Mouse (Mus musculus): ENCODE data around the gene Snn. TPM values are rescaled to one million over a fixed set of nuclear protein-coding genes. Genes with fewer than 3 reads are reported as not detected.

Snn gene
- polyA plus RNA-seq, 1 experiment = 31.0 TPM

- Histone ChIP-seq H3K36me3 (ENCODE audit: control insufficient read depth, insufficient read depth) (peaks cover 30% of the 10 kb centered on the region), H3ac (ENCODE audit: control insufficient read depth, insufficient read length) (no peak overlapping the region), H3K79me2 (ENCODE audit: control insufficient read depth, insufficient read depth) (no peaks in the 10 kb centered on the region), H3K27me3 (ENCODE audit: control insufficient read depth, insufficient read depth, insufficient read length) (no peaks in the 10 kb centered on the region), H3K4me2 (ENCODE audit: low read depth) (no peak overlapping the region), H3K4me3 (no peak overlapping the region)
- TF ChIP-seq MYOD1 (IDR thresholded peaks at IDR 0.05; ENCODE audit: control insufficient read depth in 1 of 3, insufficient read length in 2 of 3, low read depth in 2 of 3) (peak in 2 of 3 experiments; percentile 80 to 90), MYOG (IDR thresholded peaks at IDR 0.05; ENCODE audit: control insufficient read depth in 1 of 3, insufficient read depth in 1 of 3, insufficient read length in 2 of 3, low read depth in 2 of 3) (peak in 1 of 3 experiments; percentile 34), CEBPB (IDR thresholded peaks at IDR 0.05; ENCODE audit: insufficient read depth, poor library complexity, severe bottlenecking) (no peak)
Observed at GRCm38 (mm10) chr16:11084181-11084580, 23.4 kb downstream of the Snn start.

- TF ChIP-seq POLR2A (IDR thresholded peaks at IDR 0.05; ENCODE audit: insufficient read length, low read depth) = no peak
- no peak for TF ChIP-seq MYOD1 (IDR thresholded peaks at IDR 0.05; ENCODE audit: control insufficient read depth in 1 of 3, insufficient read length in 2 of 3, low read depth in 2 of 3)
- TF ChIP-seq MAX (IDR thresholded peaks at IDR 0.05; ENCODE audit: low read depth) = no peak
- TF ChIP-seq CEBPB (IDR thresholded peaks at IDR 0.05; ENCODE audit: insufficient read depth, poor library complexity, severe bottlenecking) = no peak
- TF ChIP-seq SRF (IDR thresholded peaks at IDR 0.05; ENCODE audit: control insufficient read depth, insufficient read length, low read depth) = no peak
- H3ac ChIP-seq (ENCODE audit: control insufficient read depth, insufficient read length) = no peak overlapping the region
- H3K27me3 ChIP-seq (ENCODE audit: control insufficient read depth, insufficient read depth, insufficient read length) = no peaks in the 10 kb centered on the region
- no peak overlapping the region for H3K4me2 ChIP-seq (ENCODE audit: low read depth)
- H3K79me2 ChIP-seq (ENCODE audit: control insufficient read depth, insufficient read depth) = no peaks in the 10 kb centered on the region
- no peak overlapping the region for H3K4me3 ChIP-seq
- H3K36me3 ChIP-seq (ENCODE audit: control insufficient read depth, insufficient read depth) = peaks cover 44% of the 10 kb centered on the region
Observed at GRCm38 (mm10) chr16:11086299-11086698, 25.6 kb downstream of the Snn start.

DNA sequence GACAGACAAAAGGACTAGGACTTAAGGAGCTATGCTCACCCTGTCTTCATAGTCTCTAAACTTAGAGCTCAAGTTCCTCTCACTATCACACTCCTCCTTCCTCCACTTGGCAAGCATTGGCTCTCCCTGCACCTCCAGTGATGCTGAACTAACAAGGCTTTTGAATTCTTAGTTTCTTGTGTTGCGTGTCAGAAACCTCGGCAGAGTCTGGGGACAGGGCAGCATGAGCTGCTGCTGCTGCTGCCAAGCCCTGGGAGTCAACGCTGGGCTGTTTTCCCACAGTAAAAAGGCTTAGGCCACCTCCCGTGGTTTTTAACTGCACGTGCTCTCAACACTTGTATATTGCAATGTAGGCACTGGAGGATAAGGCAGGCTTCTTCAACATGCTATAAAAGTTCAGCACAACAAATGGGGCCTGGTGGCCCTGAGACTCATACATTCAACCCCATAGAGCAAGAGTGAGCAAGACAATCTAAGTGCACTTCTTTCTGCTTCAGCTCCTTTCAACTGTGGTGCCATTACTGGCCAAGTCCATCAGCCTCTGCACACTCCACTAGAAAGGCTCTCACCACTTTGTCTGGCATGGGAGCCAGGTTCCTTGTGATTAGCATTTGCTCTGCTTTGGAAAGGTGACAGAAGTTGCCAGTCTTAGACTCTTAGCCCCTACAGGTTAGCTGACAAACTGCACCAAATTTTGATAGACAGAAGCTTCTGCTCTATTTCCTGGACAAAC is 26.3 kb downstream of the Snn start:
- H3K79me2 ChIP-seq (ENCODE audit: control insufficient read depth, insufficient read depth) = no peaks in the 10 kb centered on the region
- no peak overlapping the region for H3K4me2 ChIP-seq (ENCODE audit: low read depth)
- H3K4me3 ChIP-seq = no peak overlapping the region
- H3K27me3 ChIP-seq (ENCODE audit: control insufficient read depth, insufficient read depth, insufficient read length) = no peaks in the 10 kb centered on the region
- H3ac ChIP-seq (ENCODE audit: control insufficient read depth, insufficient read length) = no peak overlapping the region
- TF ChIP-seq MYOG (IDR thresholded peaks at IDR 0.05; ENCODE audit: control insufficient read depth in 1 of 3, insufficient read depth in 1 of 3, insufficient read length in 2 of 3, low read depth in 2 of 3) (no peak), TCF3 (IDR thresholded peaks at IDR 0.05; ENCODE audit: insufficient read length, low read depth) (no peak), POLR2AphosphoS2 (IDR thresholded peaks at IDR 0.05; ENCODE audit: insufficient read length, low read depth) (no peak), REST (IDR thresholded peaks at IDR 0.05; ENCODE audit: insufficient read depth, insufficient read length) (no peak), CEBPB (IDR thresholded peaks at IDR 0.05; ENCODE audit: insufficient read depth, poor library complexity, severe bottlenecking) (no peak), TCF12 (IDR thresholded peaks at IDR 0.05; ENCODE audit: insufficient read depth, poor library complexity, severe bottlenecking) (no peak), MAX (IDR thresholded peaks at IDR 0.05; ENCODE audit: low read depth) (no peak), E2F4 (IDR thresholded peaks at IDR 0.05; ENCODE audit: insufficient read depth) (no peak), SRF (IDR thresholded peaks at IDR 0.05; ENCODE audit: control insufficient read depth, insufficient read length, low read depth) (no peak), POLR2A (IDR thresholded peaks at IDR 0.05; ENCODE audit: insufficient read length, low read depth) (no peak), MYOD1 (IDR thresholded peaks at IDR 0.05; ENCODE audit: control insufficient read depth in 1 of 3, insufficient read length in 2 of 3, low read depth in 2 of 3) (no peak), USF1 (IDR thresholded peaks at IDR 0.05; ENCODE audit: low read depth) (no peak)
- peaks cover 47% of the 10 kb centered on the region for H3K36me3 ChIP-seq (ENCODE audit: control insufficient read depth, insufficient read depth)

- Histone ChIP-seq H3ac (ENCODE audit: control insufficient read depth, insufficient read length) (no peak overlapping the region), H3K27me3 (ENCODE audit: control insufficient read depth, insufficient read depth, insufficient read length) (no peaks in the 10 kb centered on the region), H3K79me2 (ENCODE audit: control insufficient read depth, insufficient read depth) (no peaks in the 10 kb centered on the region), H3K4me2 (ENCODE audit: low read depth) (no peak overlapping the region), H3K4me3 (no peak overlapping the region), H3K36me3 (ENCODE audit: control insufficient read depth, insufficient read depth) (peaks cover 54% of the 10 kb centered on the region)
- no peak for TF ChIP-seq REST (IDR thresholded peaks at IDR 0.05; ENCODE audit: insufficient read depth, insufficient read length)
- TF ChIP-seq POLR2A (IDR thresholded peaks at IDR 0.05; ENCODE audit: insufficient read length, low read depth) = no peak
- TF ChIP-seq MYOG (IDR thresholded peaks at IDR 0.05; ENCODE audit: control insufficient read depth in 1 of 3, insufficient read depth in 1 of 3, insufficient read length in 2 of 3, low read depth in 2 of 3) = no peak
- TF ChIP-seq TCF3 (IDR thresholded peaks at IDR 0.05; ENCODE audit: insufficient read length, low read depth) = no peak
- TF ChIP-seq POLR2AphosphoS2 (IDR thresholded peaks at IDR 0.05; ENCODE audit: insufficient read length, low read depth) = no peak
- no peak for TF ChIP-seq SRF (IDR thresholded peaks at IDR 0.05; ENCODE audit: control insufficient read depth, insufficient read length, low read depth)
- no peak for TF ChIP-seq E2F4 (IDR thresholded peaks at IDR 0.05; ENCODE audit: insufficient read depth)
- TF ChIP-seq MYOD1 (IDR thresholded peaks at IDR 0.05; ENCODE audit: control insufficient read depth in 1 of 3, insufficient read length in 2 of 3, low read depth in 2 of 3) = no peak
- no peak for TF ChIP-seq CEBPB (IDR thresholded peaks at IDR 0.05; ENCODE audit: insufficient read depth, poor library complexity, severe bottlenecking)
- no peak for TF ChIP-seq MAX (IDR thresholded peaks at IDR 0.05; ENCODE audit: low read depth)
- no peak for TF ChIP-seq TCF12 (IDR thresholded peaks at IDR 0.05; ENCODE audit: insufficient read depth, poor library complexity, severe bottlenecking)
Observed at GRCm38 (mm10) chr16:11090836-11091570, 30.3 kb downstream of the Snn start.
